Mouse (Mus musculus) MEL (cell line): ENCODE measurements at regions not wholly inside any gene's neighbourhood (a gene's known extent, or its start where the extent isn't known, plus 50 kb on each side); places are given as distances from the start of the nearest gene placed in this dataset.

Experiments used
- DNase-seq: peaks from one replicate; pipeline ENCODE4 v3.0.0; 2011; ENCODE audit warnings: low read depth, low spot score
- H3K27ac ChIP-seq: 2 replicates; pipeline ENCODE4 v1.5.1; 2012; ENCODE audit warnings: low read depth, mild to moderate bottlenecking, control low read depth, low read length, moderate library complexity; ENCODE audit not compliant: control insufficient read depth
- H3K27me3 ChIP-seq, 2 experiments: fragments of 150-350 bp in 1 of 2; sonication (generic) in 1 of 2; 2 replicates each; pipeline ENCODE4 v1.6.1; 2012; ENCODE audit warnings: low read length in 2 of 2, mild to moderate bottlenecking in 2 of 2, improper control_type of control experiment in 1 of 2, moderate library complexity in 1 of 2; ENCODE audit not compliant: insufficient read depth in 2 of 2, control insufficient read depth in 1 of 2
- H3K36me3 ChIP-seq, 2 experiments: 2 replicates each; pipeline ENCODE4 v1.6.1; 2012 to 2014; ENCODE audit warnings: low read length in 2 of 2, improper control_type of control experiment in 1 of 2, inconsistent platforms in 1 of 2, mild to moderate bottlenecking in 1 of 2; ENCODE audit not compliant: insufficient read depth in 2 of 2, control insufficient read depth in 1 of 2
- H3K4me1 ChIP-seq, 2 experiments: fragments of 150-350 bp in 1 of 2; sonication (generic) in 1 of 2; 2 replicates each; pipeline ENCODE4 v1.6.1; 2012; ENCODE audit warnings: low read length in 2 of 2, improper control_type of control experiment in 1 of 2, mild to moderate bottlenecking in 1 of 2; ENCODE audit not compliant: insufficient read depth in 2 of 2, control insufficient read depth in 1 of 2
- H3K4me3 ChIP-seq, 2 experiments: fragments of 150-350 bp in 1 of 2; sonication (generic) in 1 of 2; 2 replicates each; pipeline ENCODE4 v1.5.1; 2012; ENCODE audit warnings: low read depth in 2 of 2, low read length in 2 of 2, mild to moderate bottlenecking in 2 of 2, moderate library complexity in 2 of 2, control low read depth in 1 of 2, improper control_type of control experiment in 1 of 2; ENCODE audit not compliant: control insufficient read depth in 1 of 2, insufficient read depth in 1 of 2
- H3K79me2 ChIP-seq: 2 replicates; pipeline ENCODE4 v1.6.1; 2012; ENCODE audit warnings: mild to moderate bottlenecking, low read length, moderate library complexity; ENCODE audit not compliant: control insufficient read depth, poor library complexity, insufficient read depth
- H3K9ac ChIP-seq: 2 replicates; pipeline ENCODE4 v1.6.1; 2012; ENCODE audit warnings: low read depth, mild to moderate bottlenecking, control low read depth, low read length, moderate library complexity; ENCODE audit not compliant: control insufficient read depth, poor library complexity, severe bottlenecking
- H3K9me3 ChIP-seq: fragments of 150-350 bp; sonication (generic); replicated peaks from 2 replicates; pipeline ENCODE4 v1.6.1; 2012; ENCODE audit warnings: mild to moderate bottlenecking, low read length, improper control_type of control experiment, moderate library complexity; ENCODE audit not compliant: insufficient read depth
- CHD2 ChIP-seq: IDR thresholded peaks from 2 replicates; pipeline ENCODE4 v1.6.1; 2011; ENCODE audit warnings: low read length, improper control_type of control experiment
- CTCF ChIP-seq, 3 experiments: IDR thresholded peaks in 2 of 3; conservative IDR thresholded peaks in 1 of 3; 2 replicates each; pipeline ENCODE4 v1.5.1; 2011 to 2012; ENCODE audit warnings: low read length in 3 of 3, low read depth in 2 of 3, mild to moderate bottlenecking in 2 of 3, improper control_type of control experiment in 1 of 3, inconsistent platforms in 1 of 3, mixed read lengths in 1 of 3, moderate library complexity in 1 of 3; ENCODE audit not compliant: control insufficient read depth in 1 of 3, insufficient read depth in 1 of 3, poor library complexity in 1 of 3, severe bottlenecking in 1 of 3
- E2F4 ChIP-seq: IDR thresholded peaks from 2 replicates; pipeline ENCODE4 v1.6.1; 2011; ENCODE audit warnings: low read depth, low read length, improper control_type of control experiment, borderline replicate concordance
- ELF1 ChIP-seq: IDR thresholded peaks from 2 replicates; pipeline ENCODE4 v1.6.1; 2014; ENCODE audit warnings: low read depth, mild to moderate bottlenecking, inconsistent platforms, low read length, improper control_type of control experiment, moderate library complexity
- ETS1 ChIP-seq: IDR thresholded peaks from 2 replicates; pipeline ENCODE4 v1.6.1; 2012; ENCODE audit warnings: low read depth, mild to moderate bottlenecking, inconsistent platforms, low read length, improper control_type of control experiment, moderate library complexity
- GABPA ChIP-seq: IDR thresholded peaks from 2 replicates; pipeline ENCODE4 v1.6.1; 2012; ENCODE audit warnings: low read depth, mild to moderate bottlenecking, inconsistent platforms, low read length, improper control_type of control experiment, moderate library complexity
- GATA1 ChIP-seq: IDR thresholded peaks from 2 replicates; pipeline ENCODE4 v1.6.1; 2011; ENCODE audit warnings: low read depth, low read length, improper control_type of control experiment
- KAT2A ChIP-seq: conservative IDR thresholded peaks from 2 replicates; pipeline ENCODE4 v1.6.1; 2012; ENCODE audit warnings: low read depth, low read length, improper control_type of control experiment, inconsistent platforms
- POLR2A ChIP-seq, 2 experiments: IDR thresholded peaks; 2 replicates each; pipeline ENCODE4 v1.6.1; 2011 to 2012; ENCODE audit warnings: low read length in 2 of 2, mild to moderate bottlenecking in 2 of 2, control low read depth in 1 of 2, improper control_type of control experiment in 1 of 2, low read depth in 1 of 2, moderate library complexity in 1 of 2; ENCODE audit not compliant: control insufficient read depth in 1 of 2, insufficient read depth in 1 of 2, poor library complexity in 1 of 2
- POLR2AphosphoS5 ChIP-seq: IDR thresholded peaks from 2 replicates; pipeline ENCODE4 v1.6.1; 2012; ENCODE audit warnings: low read depth, borderline replicate concordance, mild to moderate bottlenecking, inconsistent platforms, low read length, moderate library complexity, mixed read lengths
- SMC3 ChIP-seq: IDR thresholded peaks from 2 replicates; pipeline ENCODE4 v1.6.1; 2011; ENCODE audit warnings: low read depth, low read length, improper control_type of control experiment
- TAL1 ChIP-seq: IDR thresholded peaks from 2 replicates; pipeline ENCODE4 v1.6.1; 2012; ENCODE audit warnings: mild to moderate bottlenecking, inconsistent platforms, low read length, moderate library complexity, mixed read lengths
- TCF12 ChIP-seq: IDR thresholded peaks from 2 replicates; pipeline ENCODE4 v1.6.1; 2014; ENCODE audit warnings: low read depth, mild to moderate bottlenecking, inconsistent platforms, low read length, improper control_type of control experiment, moderate library complexity
- USF1 ChIP-seq: IDR thresholded peaks from 2 replicates; pipeline ENCODE4 v1.6.1; 2014; ENCODE audit warnings: low read depth, mild to moderate bottlenecking, inconsistent platforms, low read length, improper control_type of control experiment, moderate library complexity
- ZKSCAN1 ChIP-seq: IDR thresholded peaks from 2 replicates; pipeline ENCODE4 v1.6.1; 2012; ENCODE audit warnings: low read depth, mild to moderate bottlenecking, inconsistent platforms, low read length, improper control_type of control experiment, moderate library complexity
- ZNF384 ChIP-seq: IDR thresholded peaks from 2 replicates; pipeline ENCODE4 v1.6.1; 2012; ENCODE audit warnings: low read depth, mild to moderate bottlenecking, inconsistent platforms, low read length, improper control_type of control experiment

- peak; percentile 94 for TF ChIP-seq SMC3
- no peak for TF ChIP-seq E2F4
- no peak for TF ChIP-seq ETS1
- no peak for TF ChIP-seq CHD2
- TF ChIP-seq POLR2A (IDR thresholded peaks at IDR 0.05; ENCODE audit: control insufficient read depth in 1 of 2, insufficient read depth in 1 of 2, low read depth in 1 of 2, low read length in 2 of 2, poor library complexity in 1 of 2), result no peak
- no peak for TF ChIP-seq TAL1
- no peak for TF ChIP-seq ZNF384
- no peak for TF ChIP-seq GABPA
- no peak for TF ChIP-seq ZKSCAN1
Measured at GRCm38 (mm10) chr3:115596523-115596922, 118.3 kb downstream of the S1pr1 start (continued).

- Histone ChIP-seq H3K4me1 (no peaks in the 10 kb centered on the region), H3K9ac (no peak overlapping the region), H3K36me3 (no peaks in the 10 kb centered on the region), H3K79me2 (no peaks in the 10 kb centered on the region), H3K27ac (no peak overlapping the region), H3K9me3 (no peaks in the 10 kb centered on the region), H3K4me3 (no peak overlapping the region), H3K27me3 (peaks cover 7 to 19% of the 10 kb centered on the region in 2 experiments)
- TF ChIP-seq ELF1, result no peak
- no peak for TF ChIP-seq KAT2A
- TF ChIP-seq POLR2AphosphoS5, result no peak
- TF ChIP-seq POLR2A (IDR thresholded peaks at IDR 0.05; ENCODE audit: control insufficient read depth in 1 of 2, insufficient read depth in 1 of 2, low read depth in 1 of 2, low read length in 2 of 2, poor library complexity in 1 of 2), result no peak
- TF ChIP-seq GATA1, result no peak
- no peak for TF ChIP-seq USF1
- TF ChIP-seq GABPA, result no peak
- no peak for DNase-seq
Measured at GRCm38 (mm10) chr3:115590716-115591115, 124.2 kb downstream of the S1pr1 start.

GRCm38 (mm10) chr3:115588585-115588984, 126.3 kb downstream of the S1pr1 start:
- no peaks in the 10 kb centered on the region for H3K79me2 ChIP-seq
- H3K27ac ChIP-seq, result no peak overlapping the region
- TF ChIP-seq POLR2A (IDR thresholded peaks at IDR 0.05; ENCODE audit: control insufficient read depth in 1 of 2, insufficient read depth in 1 of 2, low read depth in 1 of 2, low read length in 2 of 2, poor library complexity in 1 of 2) (no peak), CTCF (IDR thresholded peaks at IDR 0.05 in 2 of 3, conservative IDR thresholded peaks at IDR 0.05 in 1 of 3; ENCODE audit: control insufficient read depth in 1 of 3, insufficient read depth in 1 of 3, low read depth in 2 of 3, low read length in 3 of 3, poor library complexity in 1 of 3, severe bottlenecking in 1 of 3) (no peak), ZKSCAN1 (no peak), TCF12 (no peak)
- no peak for DNase-seq
- H3K9me3 ChIP-seq, result no peaks in the 10 kb centered on the region
- H3K9ac ChIP-seq, result no peak overlapping the region
- H3K4me1 ChIP-seq, result no peaks in the 10 kb centered on the region
- H3K4me3 ChIP-seq, result no peak overlapping the region
- peaks cover 5 to 19% of the 10 kb centered on the region in 2 experiments; a peak in 3 of 4 replicates for H3K27me3 ChIP-seq
- no peaks in the 10 kb centered on the region for H3K36me3 ChIP-seq
